Comparison of ENCODE assay signal across 9 mouse cellular contexts in the genomic region with DNA sequence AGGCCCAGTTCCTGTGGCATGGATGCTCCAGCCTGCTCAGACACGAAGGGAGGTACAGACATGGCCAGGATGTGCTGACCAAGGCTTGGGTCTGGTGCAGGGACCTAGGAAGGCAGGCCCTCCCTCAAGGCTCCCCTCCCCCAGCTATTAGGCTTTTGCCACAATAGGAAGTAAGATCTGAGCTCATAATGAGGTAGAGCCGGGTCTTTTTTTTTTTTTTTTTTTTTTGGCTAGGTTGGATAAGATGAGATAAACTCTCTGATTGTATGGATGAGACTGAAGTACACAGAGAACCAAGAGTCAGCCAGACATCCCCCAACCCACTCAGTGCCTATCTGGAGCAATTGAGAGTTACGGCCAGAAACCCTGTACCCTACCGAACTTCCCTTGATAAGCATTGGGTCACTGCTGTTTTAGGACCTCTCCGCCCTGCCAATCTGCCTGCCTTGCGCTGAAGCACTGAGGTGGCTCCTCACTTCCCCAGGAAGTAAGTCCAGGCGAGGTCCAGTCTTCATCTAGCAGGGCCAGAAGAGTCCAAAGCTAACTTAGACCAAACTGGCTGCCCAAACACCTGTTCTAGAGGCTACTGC. TPM values are rescaled to one million over a fixed set of nuclear protein-coding genes. Genes with fewer than 3 reads are reported as not detected.
DNase-seq lines count a peak whose midpoint lies in the region; ATAC-seq and TF ChIP-seq lines count a peak whose summit lies in the region.
"Had no signal": no experiment of that assay in that cellular context is flagged by ENCODE, and none has a peak within 500 bp of the region (broad histone marks: within the 10 kb centered on the region; RNA-seq: fewer than 3 reads in every experiment).

No protein-coding gene starts in this region.

- no peak overlapping the region for H3K9ac ChIP-seq in heart, postnatal 0 days (replicated peaks; ENCODE audit: low read depth, low read length)
- H3K9ac ChIP-seq in liver, embryonic 12.5 days, result peak overlapping the region; percentile 82
- H3K9ac ChIP-seq: limb, embryonic 13.5 days had no signal

- H3K27ac ChIP-seq in heart, postnatal 0 days (ENCODE audit: low read depth), result no peak overlapping the region
- H3K27ac ChIP-seq in bone marrow, adult 2 months (ENCODE audit: control insufficient read depth, insufficient read depth, low read depth, low read length, poor library complexity), result peak overlapping the region; percentile 91
- H3K27ac ChIP-seq in liver, embryonic 12.5 days, result peak overlapping the region; percentile 96
- H3K27ac ChIP-seq: limb, embryonic 13.5 days had no signal

- peak overlapping the region; percentile 30; the same call in 1 of the 2 replicates for H3K4me2 ChIP-seq in heart, postnatal 0 days (ENCODE audit: low read depth, low read length)
- H3K4me2 ChIP-seq in liver, embryonic 12.5 days, result peak overlapping the region; percentile 85
- H3K4me2 ChIP-seq: limb, embryonic 13.5 days had no signal

- H3K9me3 ChIP-seq in heart, postnatal 0 days (replicated peaks; ENCODE audit: control insufficient read depth, low read length), result no peaks in the 10 kb centered on the region
- H3K9me3 ChIP-seq in liver, embryonic 12.5 days (replicated peaks), result no peaks in the 10 kb centered on the region
- H3K9me3 ChIP-seq: limb, embryonic 13.5 days had no signal

- peaks cover 4% of the 10 kb centered on the region; the same call in 1 of the 2 replicates for H3K4me1 ChIP-seq in heart, postnatal 0 days (ENCODE audit: control insufficient read depth, insufficient read depth)
- peaks cover 5% of the 10 kb centered on the region; the same call in 1 of the 2 replicates for H3K4me1 ChIP-seq in bone marrow, adult 2 months (ENCODE audit: control insufficient read depth, insufficient read depth, low read length)
- peaks cover 69% of the 10 kb centered on the region for H3K4me1 ChIP-seq in liver, embryonic 12.5 days
- H3K4me1 ChIP-seq: limb, embryonic 13.5 days had no signal

- WGBS in heart, postnatal 0 days, result 63% methylated on average over 7 of the region's 7 CpGs
- 10% methylated on average over 7 of the region's 7 CpGs for WGBS in bone marrow, adult 2 months
- WGBS in liver, embryonic 12.5 days (ENCODE audit: insufficient replicate concordance), result 15% methylated on average over 7 of the region's 7 CpGs

- TF ChIP-seq POLR2A in bone marrow, adult 2 months (IDR thresholded peaks at IDR 0.05; ENCODE audit: borderline replicate concordance, control insufficient read depth, low read depth, low read length), result no peak

- H3K4me3 ChIP-seq in heart, postnatal 0 days (ENCODE audit: low read depth, low read length), result no peak overlapping the region
- H3K4me3 ChIP-seq in bone marrow, adult 2 months (replicated peaks; ENCODE audit: control insufficient read depth, low read depth, low read length), result peak overlapping the region; percentile 82
- peak overlapping the region; percentile 69 for H3K4me3 ChIP-seq in liver, embryonic 12.5 days
- H3K4me3 ChIP-seq: limb, embryonic 13.5 days had no signal

- ATAC-seq in heart, postnatal 0 days (ENCODE audit: insufficient read depth, low read depth), result no peak
- ATAC-seq in liver, embryonic 12.5 days, result no peak

- no peak for TF ChIP-seq EP300 in heart, postnatal 0 days (IDR thresholded peaks at IDR 0.05; ENCODE audit: low read depth)

- no peak for DNase-seq in heart, postnatal 0 days (ENCODE audit: low spot score)
- DNase-seq in heart, adult 8-10 months (ENCODE audit: low spot score), result no peak
- DNase-seq in A20 (ENCODE audit: low read depth, low spot score), result peak; percentile 40
- DNase-seq in right cerebral cortex, adult 2 months (ENCODE audit: low spot score in 2 of 2), result no peak
- no peak for DNase-seq in ovary, postnatal 10 days (ENCODE audit: low spot score)
- DNase-seq in kidney, adult 8-10 months, result no peak

- TF ChIP-seq CTCF in heart, postnatal 0 days (IDR thresholded peaks at IDR 0.05; ENCODE audit: low read depth), result no peak
- TF ChIP-seq CTCF in bone marrow, adult 2 months (IDR thresholded peaks at IDR 0.05; ENCODE audit: control insufficient read depth, insufficient read depth, low read length), result peak; percentile 19; the same call in 1 of the 2 replicates

- H3K27me3 ChIP-seq in heart, postnatal 0 days (ENCODE audit: control insufficient read depth, insufficient read depth, low read length), result no peaks in the 10 kb centered on the region
- H3K27me3 ChIP-seq in liver, embryonic 12.5 days (replicated peaks), result no peaks in the 10 kb centered on the region
- H3K27me3 ChIP-seq: limb, embryonic 13.5 days had no signal

- no peaks in the 10 kb centered on the region for H3K36me3 ChIP-seq in heart, postnatal 0 days (replicated peaks; ENCODE audit: control insufficient read depth, insufficient read depth, low read length)
- peaks cover 43% of the 10 kb centered on the region for H3K36me3 ChIP-seq in liver, embryonic 12.5 days

RNA-seq across cellular contexts. Expression of a gene that starts 15.3 kb away (rescaled TPM):
- total RNA-seq in heart, postnatal 0 days (2014; rRNA removed; ENCODE audit: low replicate concordance), result 8.0 and 16.9 TPM in 2 replicates
- 5.9 and 6.8 TPM in 2 replicates for polyA plus RNA-seq in heart, postnatal 0 days (2015; fragmentation: Nextera tagmentation; extraction: Ambion mirVana)
- 1 to 10 TPM; 4.0 to 6.5 (median 4.7) TPM for total RNA-seq in heart, adult 8-10 months (2022)
- polyA plus RNA-seq in bone marrow, adult 2 months (2011; ENCODE audit: insufficient read depth, insufficient read length, low replicate concordance, missing spikeins), result 36.1 and 79.3 TPM in 2 replicates
- polyA plus RNA-seq in liver, embryonic 12.5 days (2016; fragmentation: Nextera tagmentation; extraction: Ambion mirVana), result 60.9 and 63.1 TPM in 2 replicates
